Mouse (Mus musculus): Measurements from ENCODE around the gene Gm28038. TPM values are rescaled to one million over a fixed set of nuclear protein-coding genes. Genes with fewer than 3 reads are reported as not detected.

Gm28038 gene
- polyA plus RNA-seq, 1 experiment from 2014 or later, result not detected

- Histone ChIP-seq H3K4me3 (replicated peaks) (no peak overlapping the region), H3K36me3 (peaks cover 38% of the 10 kb centered on the region), H3K4me2 (no peak overlapping the region), H3K27ac (0 out of 2 replicates have a peak overlapping the region, but pooled peaks have one; percentile 2), H3K4me1 (peaks cover 13% of the 10 kb centered on the region), H3K9me3 (no peaks in the 10 kb centered on the region), H3K27me3 (replicated peaks) (no peaks in the 10 kb centered on the region), H3K9ac (no peak overlapping the region)
- no peak for ATAC-seq (ENCODE audit: insufficient read depth, low FRiP score, low read depth)
- 75% methylated on average over 4 of the region's 4 CpGs for WGBS
These were observed 22.2 kb upstream of the Gm28038 start for GRCm38 (mm10) chr2:30258600-30258999.

DNA sequence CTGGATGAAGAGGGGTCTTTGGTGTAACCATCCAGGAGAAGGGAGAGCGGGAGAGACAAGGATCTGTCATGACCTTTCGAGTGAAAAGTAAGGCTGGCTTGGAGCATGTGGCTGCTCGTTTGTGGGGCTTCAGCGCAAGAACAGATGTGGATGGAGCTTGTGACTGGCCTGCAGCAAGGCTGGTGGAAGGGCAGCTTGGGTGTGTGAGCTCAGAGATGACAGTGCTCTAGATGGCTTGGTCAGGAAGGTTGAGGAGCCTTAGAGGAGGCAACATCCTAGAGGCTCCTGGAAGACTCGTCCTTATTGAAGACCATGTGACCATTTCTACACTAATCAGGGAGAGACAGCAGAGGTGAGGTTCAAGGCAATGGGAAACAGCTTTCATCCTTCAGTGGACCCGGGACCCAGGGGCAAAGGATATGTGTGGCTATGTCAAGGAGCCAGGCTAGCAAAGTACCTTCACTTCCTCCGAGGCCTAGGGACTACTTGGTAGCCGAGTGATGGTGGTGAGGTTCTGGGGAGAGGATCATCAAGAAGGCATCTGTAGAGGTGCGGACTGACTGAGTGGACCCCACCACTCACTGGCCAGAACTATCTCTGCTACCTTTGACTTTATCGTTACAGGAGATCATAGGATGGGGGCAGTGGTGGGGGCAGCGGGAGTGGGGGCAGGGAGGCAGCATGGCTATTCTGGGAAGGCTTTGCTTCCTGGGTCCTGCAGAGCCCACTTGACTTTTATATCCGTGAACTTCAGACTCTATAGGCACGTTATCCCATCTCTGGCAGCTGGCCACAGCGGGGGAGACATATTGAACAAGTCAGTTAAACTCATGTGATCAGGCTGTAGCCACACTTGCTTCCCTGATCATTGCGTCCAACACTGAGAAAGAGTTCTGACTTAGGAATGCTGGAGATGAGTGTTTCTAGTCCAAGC lies 21.4 kb upstream of the Gm28038 start:
- H3K27ac ChIP-seq, result no peak overlapping the region
- H3K9ac ChIP-seq, result no peak overlapping the region
- no peaks in the 10 kb centered on the region for H3K9me3 ChIP-seq
- H3K4me1 ChIP-seq, result peaks cover 13% of the 10 kb centered on the region
- H3K4me3 ChIP-seq (replicated peaks), result no peak overlapping the region
- no peak for ATAC-seq (ENCODE audit: insufficient read depth, low FRiP score, low read depth)
- WGBS, result 82% methylated on average over 15 of the region's 15 CpGs
- no peak overlapping the region for H3K4me2 ChIP-seq
- H3K27me3 ChIP-seq (replicated peaks), result no peaks in the 10 kb centered on the region
- peaks cover 38% of the 10 kb centered on the region for H3K36me3 ChIP-seq

DNA sequence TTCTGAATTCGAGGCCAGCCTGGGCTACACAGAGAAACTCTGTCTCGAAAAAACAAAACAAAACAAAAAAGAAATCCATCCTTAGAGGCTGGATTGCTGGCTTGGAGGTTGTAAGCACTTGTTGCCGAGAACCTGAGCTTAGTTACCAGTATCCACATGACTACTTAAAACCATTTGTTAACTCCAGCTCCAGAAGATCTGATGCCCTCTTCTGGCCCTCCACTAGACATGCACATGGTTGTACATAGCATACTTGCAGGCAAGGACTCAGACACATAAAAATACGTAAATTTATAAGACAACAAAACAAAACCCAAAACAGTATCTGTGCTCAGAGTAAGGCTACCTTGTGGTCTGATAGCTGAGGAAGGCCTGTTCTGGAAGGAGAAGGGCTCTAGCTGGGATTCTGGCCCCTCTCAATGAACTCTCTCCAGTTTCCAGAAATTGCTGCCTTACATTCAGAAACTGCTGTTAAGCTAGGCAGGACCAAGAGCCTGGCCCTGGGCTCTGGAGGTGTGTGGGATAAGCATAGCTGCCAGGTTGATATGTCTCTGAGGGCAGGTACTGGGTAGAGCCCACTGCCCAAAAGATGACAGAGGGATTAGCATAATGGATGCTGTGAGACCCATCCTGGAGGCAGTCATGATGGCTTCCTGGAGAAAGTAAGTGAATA lies 19.6 kb upstream of the Gm28038 start:
- no peaks in the 10 kb centered on the region for H3K9me3 ChIP-seq
- peaks cover 24% of the 10 kb centered on the region for H3K36me3 ChIP-seq
- no peaks in the 10 kb centered on the region for H3K27me3 ChIP-seq (replicated peaks)
- H3K4me3 ChIP-seq (replicated peaks), result no peak overlapping the region
- H3K4me1 ChIP-seq, result peaks cover 31% of the 10 kb centered on the region
- H3K27ac ChIP-seq, result no peak overlapping the region
- 84% methylated on average over 4 of the region's 4 CpGs for WGBS
- no peak overlapping the region for H3K9ac ChIP-seq
- no peak for ATAC-seq (ENCODE audit: insufficient read depth, low FRiP score, low read depth)
- no peak overlapping the region for H3K4me2 ChIP-seq

DNA sequence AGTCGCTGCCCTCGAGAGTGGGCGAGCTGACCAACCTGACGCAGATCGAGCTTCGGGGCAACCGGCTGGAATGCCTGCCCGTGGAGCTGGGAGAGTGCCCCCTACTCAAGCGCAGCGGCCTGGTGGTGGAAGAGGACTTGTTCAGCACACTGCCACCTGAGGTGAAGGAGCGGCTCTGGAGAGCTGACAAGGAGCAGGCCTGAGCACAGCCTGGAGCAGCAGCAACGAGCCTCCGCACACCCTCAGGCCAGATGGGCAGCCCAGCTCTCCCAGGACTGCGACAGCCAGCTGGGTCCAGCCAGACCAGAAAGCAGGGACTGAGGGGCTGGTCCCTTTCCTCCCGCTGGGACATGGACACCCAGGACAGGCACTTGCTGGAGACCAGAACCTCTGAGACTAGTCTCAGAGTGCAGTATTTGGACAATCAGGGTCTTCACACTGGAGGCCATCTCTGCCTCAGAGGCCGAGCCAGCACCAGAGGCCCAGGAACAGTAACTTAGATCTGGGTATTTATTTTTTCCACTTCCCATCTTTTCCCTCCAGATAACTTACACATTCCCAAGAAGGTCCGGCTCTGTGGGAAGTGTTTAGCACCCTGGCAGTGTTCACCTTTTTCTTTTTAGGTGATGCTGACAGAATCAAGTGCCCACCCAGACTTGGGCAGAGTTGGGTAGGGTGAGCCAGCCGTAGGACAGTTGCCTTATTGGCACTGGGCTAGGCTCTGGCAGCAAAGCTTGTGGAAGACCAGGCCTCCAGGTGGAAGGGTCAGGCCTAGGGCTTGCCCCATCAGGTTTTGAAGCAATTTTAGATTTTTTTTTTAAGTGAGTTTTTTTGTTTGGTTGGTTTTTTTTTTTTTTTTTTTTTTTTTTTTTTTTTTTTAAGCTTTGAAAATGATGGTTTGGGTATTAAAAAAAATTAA lies 18.7 kb upstream of the Gm28038 start:
- H3K4me1 ChIP-seq, result peaks cover 40% of the 10 kb centered on the region

GRCm38 (mm10) chr2:30262840-30263441 lies 17.9 kb upstream of the Gm28038 start:
- Histone ChIP-seq H3K4me1 (peaks cover 40% of the 10 kb centered on the region), H3K27ac (no peak overlapping the region), H3K36me3 (peaks cover 7% of the 10 kb centered on the region; the same call in 1 of the 2 replicates), H3K27me3 (replicated peaks) (no peaks in the 10 kb centered on the region), H3K4me3 (replicated peaks) (no peak overlapping the region), H3K9ac (no peak overlapping the region), H3K9me3 (no peaks in the 10 kb centered on the region), H3K4me2 (no peak overlapping the region)
- 49% methylated on average over 4 of the region's 4 CpGs for WGBS
- no peak for ATAC-seq (ENCODE audit: insufficient read depth, low FRiP score, low read depth)

More for the DNA sequence above, 18.7 kb upstream of the Gm28038 start:
- Histone ChIP-seq H3K4me2 (no peak overlapping the region), H3K36me3 (peaks cover 14% of the 10 kb centered on the region), H3K27me3 (replicated peaks) (no peaks in the 10 kb centered on the region), H3K9ac (no peak overlapping the region), H3K27ac (no peak overlapping the region), H3K9me3 (no peaks in the 10 kb centered on the region), H3K4me3 (replicated peaks) (no peak overlapping the region)
- ATAC-seq (ENCODE audit: insufficient read depth, low FRiP score, low read depth), result no peak
- 88% methylated on average over 18 of the region's 18 CpGs for WGBS

- Histone ChIP-seq H3K36me3 (peaks cover 7% of the 10 kb centered on the region; the same call in 1 of the 2 replicates), H3K9me3 (no peaks in the 10 kb centered on the region), H3K4me3 (replicated peaks) (no peak overlapping the region), H3K9ac (no peak overlapping the region), H3K4me2 (no peak overlapping the region), H3K4me1 (peaks cover 40% of the 10 kb centered on the region), H3K27me3 (replicated peaks) (no peaks in the 10 kb centered on the region), H3K27ac (no peak overlapping the region)
- 81% methylated on average over 6 of the region's 6 CpGs for WGBS
- ATAC-seq (ENCODE audit: insufficient read depth, low FRiP score, low read depth), result no peak
These were observed 17.0 kb upstream of the Gm28038 start for GRCm38 (mm10) chr2:30263811-30264210.

GRCm38 (mm10) chr2:30264671-30265519 lies 15.9 kb upstream of the Gm28038 start:
- no peak overlapping the region for H3K4me2 ChIP-seq

DNA sequence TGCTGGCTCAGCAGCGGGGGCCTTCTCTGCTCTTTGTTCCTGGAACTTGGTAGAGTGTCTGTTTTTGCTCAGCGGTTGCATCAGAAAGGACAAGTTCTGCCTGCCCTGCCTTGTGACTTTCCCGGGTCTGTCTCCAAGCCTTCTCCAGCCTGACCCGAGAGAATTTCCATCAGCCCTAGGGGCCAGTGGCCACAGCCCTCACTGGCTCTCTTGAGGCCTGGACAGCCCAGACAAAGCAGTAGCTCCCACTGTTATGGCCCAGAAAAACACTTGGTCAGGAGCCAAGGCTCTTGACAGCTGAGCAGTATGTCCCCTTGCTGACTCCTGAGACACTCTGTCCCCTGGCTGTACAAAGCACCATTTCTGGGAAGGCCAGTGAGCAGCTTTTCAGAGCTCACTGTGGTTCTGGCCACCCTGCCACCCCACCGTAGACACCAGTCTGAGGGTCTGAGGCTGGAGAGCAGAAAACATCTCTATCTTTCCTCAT lies 15.0 kb upstream of the Gm28038 start, which contains the start of gene Phyhd1:
Gene Phyhd1 (plus strand): TSS at position 437 of the 487 bp plus-strand sequence.
- Histone ChIP-seq H3K27me3 (replicated peaks) (no peaks in the 10 kb centered on the region), H3K27ac (peak within 1 kb of the TSS; percentile 87), H3K9me3 (no peaks in the 10 kb centered on the region), H3K4me3 (replicated peaks) (peak within 1 kb of the TSS; percentile 13), H3K9ac (no peak within 1 kb of the TSS), H3K4me2 (peak within 1 kb of the TSS; percentile 43), H3K36me3 (peaks cover 7% of the 10 kb centered on the region; the same call in 1 of the 2 replicates), H3K4me1 (peaks cover 41% of the 10 kb centered on the region)
- no peak for ATAC-seq (ENCODE audit: insufficient read depth, low FRiP score, low read depth)
- 43% methylated on average over 5 of the region's 5 CpGs for WGBS

More at GRCm38 (mm10) chr2:30264671-30265519, 15.9 kb upstream of the Gm28038 start:
- H3K9ac ChIP-seq, result no peak overlapping the region
- ATAC-seq (ENCODE audit: insufficient read depth, low FRiP score, low read depth), result no peak
- H3K27ac ChIP-seq, result peak overlapping the region; percentile 87
- WGBS, result 53% methylated on average over 7 of the region's 7 CpGs
- H3K27me3 ChIP-seq (replicated peaks), result no peaks in the 10 kb centered on the region
- no peaks in the 10 kb centered on the region for H3K9me3 ChIP-seq
- no peak overlapping the region for H3K4me3 ChIP-seq (replicated peaks)
- peaks cover 39% of the 10 kb centered on the region for H3K4me1 ChIP-seq
- H3K36me3 ChIP-seq, result peaks cover 7% of the 10 kb centered on the region; the same call in 1 of the 2 replicates

DNA sequence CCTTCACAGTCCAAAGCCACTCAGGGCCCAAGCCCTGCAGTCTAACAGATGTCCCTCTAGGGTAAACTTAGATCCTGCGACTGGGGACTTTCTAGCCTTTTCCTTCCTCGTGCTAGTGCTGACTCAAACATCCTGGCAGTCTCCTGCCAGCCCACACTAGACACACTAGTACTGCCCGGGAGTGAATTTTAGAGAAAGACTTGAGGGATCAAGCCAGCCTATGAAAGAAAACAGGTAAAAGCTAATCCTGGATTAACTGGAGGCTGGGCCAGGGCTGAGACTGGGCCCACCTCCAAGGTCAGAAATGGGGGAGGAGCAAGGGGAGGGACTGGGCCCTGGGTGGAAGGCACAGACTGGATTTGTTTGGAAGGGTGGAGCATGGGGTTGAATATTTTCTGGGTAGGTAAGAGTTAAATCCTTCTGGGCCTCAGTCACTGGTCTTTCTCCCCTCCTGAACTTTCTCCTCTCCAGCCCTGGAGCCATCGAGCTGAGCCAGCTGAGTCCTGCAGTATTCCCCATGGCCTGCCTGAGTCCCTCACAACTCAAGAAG lies 14.4 kb upstream of the Gm28038 start:
- no peaks in the 10 kb centered on the region for H3K27me3 ChIP-seq (replicated peaks)
- peak; percentile 77 for ATAC-seq (ENCODE audit: insufficient read depth, low FRiP score, low read depth)
- peaks cover 7% of the 10 kb centered on the region; the same call in 1 of the 2 replicates for H3K36me3 ChIP-seq
- peak overlapping the region; percentile 87 for H3K27ac ChIP-seq
- 8% methylated on average over 3 of the region's 4 CpGs for WGBS
- no peaks in the 10 kb centered on the region for H3K9me3 ChIP-seq
- peak overlapping the region; percentile 13 for H3K4me3 ChIP-seq (replicated peaks)
- H3K9ac ChIP-seq, result no peak overlapping the region
- peaks cover 41% of the 10 kb centered on the region for H3K4me1 ChIP-seq
- H3K4me2 ChIP-seq, result peak overlapping the region; percentile 43

GRCm38 (mm10) chr2:30267466-30267865 lies 13.4 kb upstream of the Gm28038 start:
- no peak overlapping the region for H3K9ac ChIP-seq
- no peaks in the 10 kb centered on the region for H3K27me3 ChIP-seq (replicated peaks)
- H3K4me3 ChIP-seq (replicated peaks), result no peak overlapping the region
- H3K4me1 ChIP-seq, result peaks cover 38% of the 10 kb centered on the region
- H3K9me3 ChIP-seq, result no peaks in the 10 kb centered on the region
- H3K4me2 ChIP-seq, result no peak overlapping the region
- H3K36me3 ChIP-seq, result 0 out of 2 replicates have a peak, but pooled peaks cover under 1% of the 10 kb centered on the region
- no peak for ATAC-seq (ENCODE audit: insufficient read depth, low FRiP score, low read depth)
- no peak overlapping the region for H3K27ac ChIP-seq
- WGBS, result 97% methylated on average over 2 of the region's 2 CpGs
